Mouse (Mus musculus) kidney, postnatal 10 days (tissue): ENCODE results near the gene Tnrc6a.

Experiments
- DNase-seq: peaks from one replicate; pipeline ENCODE4 v3.0.0; 2021; ENCODE audit warnings: mixed read lengths

Gene Tnrc6a

GRCm38 (mm10) chr7:123242241-123242640 lies 118.6 kb downstream of the Tnrc6a start:
- no peak for DNase-seq

GRCm38 (mm10) chr7:123244833-123245232 lies 121.1 kb downstream of the Tnrc6a start:
- no peak for DNase-seq
